Mouse (Mus musculus): Measurements from ENCODE around the gene Tprgl. TPM values are rescaled to one million over a fixed set of nuclear protein-coding genes. Genes with fewer than 3 reads are reported as not detected.

Gene Tprgl
- polyA plus RNA-seq, 1 experiment, result 105 TPM

DNA sequence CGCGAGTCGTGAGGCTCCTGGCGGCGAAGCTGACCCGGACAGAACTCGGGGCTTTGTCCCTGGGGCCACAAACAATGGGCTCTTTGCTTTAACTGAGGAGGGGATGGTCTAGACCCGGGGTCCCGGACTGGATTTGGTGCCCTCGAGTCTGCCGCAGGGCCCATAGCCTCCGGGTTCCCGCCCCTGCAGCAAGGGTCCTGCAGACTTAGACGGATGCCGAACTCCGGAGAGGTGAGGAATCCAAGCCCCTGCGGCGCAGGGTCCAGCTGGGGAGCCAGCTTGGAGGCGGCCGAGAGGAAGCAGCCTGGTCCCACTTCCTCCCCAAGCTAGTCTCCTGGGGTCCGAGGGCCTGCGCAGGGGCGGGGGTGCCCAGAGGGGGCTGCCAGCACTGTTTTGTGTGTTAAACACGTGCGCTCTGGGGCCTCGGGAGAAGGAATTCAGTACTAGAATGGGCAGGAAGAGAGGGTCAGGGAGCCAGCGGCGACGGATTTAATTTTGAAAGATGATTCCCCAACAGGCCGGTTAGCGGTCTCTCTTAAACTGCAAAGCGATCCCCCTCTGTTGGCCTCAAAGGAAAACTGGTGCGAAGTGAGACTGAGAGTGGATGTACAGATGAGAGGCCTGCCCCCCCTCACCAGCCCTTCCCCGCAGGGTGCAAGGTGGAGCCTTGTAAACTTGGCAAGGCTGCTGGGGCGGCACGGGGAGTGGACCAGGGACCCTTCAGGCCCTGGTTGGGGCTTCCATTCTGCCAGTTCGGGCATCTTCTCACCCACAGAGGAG is 10.9 kb upstream of the Tprgl start:
- Histone ChIP-seq H3K27ac (ENCODE audit: control insufficient read depth, insufficient read depth, low read depth, low read length, poor library complexity) (no peak overlapping the region; the same call in 1 of the 2 replicates), H3K4me3 (replicated peaks; ENCODE audit: control insufficient read depth, low read depth, low read length) (no peak overlapping the region), H3K4me1 (ENCODE audit: control insufficient read depth, insufficient read depth, low read length) (no peaks in the 10 kb centered on the region)
- TF ChIP-seq POLR2A (IDR thresholded peaks at IDR 0.05; ENCODE audit: borderline replicate concordance, control insufficient read depth, low read depth, low read length) (no peak), CTCF (IDR thresholded peaks at IDR 0.05; ENCODE audit: control insufficient read depth, insufficient read depth, low read length) (no peak)
- 3% methylated on average over 37 of the region's 37 CpGs for WGBS

DNA sequence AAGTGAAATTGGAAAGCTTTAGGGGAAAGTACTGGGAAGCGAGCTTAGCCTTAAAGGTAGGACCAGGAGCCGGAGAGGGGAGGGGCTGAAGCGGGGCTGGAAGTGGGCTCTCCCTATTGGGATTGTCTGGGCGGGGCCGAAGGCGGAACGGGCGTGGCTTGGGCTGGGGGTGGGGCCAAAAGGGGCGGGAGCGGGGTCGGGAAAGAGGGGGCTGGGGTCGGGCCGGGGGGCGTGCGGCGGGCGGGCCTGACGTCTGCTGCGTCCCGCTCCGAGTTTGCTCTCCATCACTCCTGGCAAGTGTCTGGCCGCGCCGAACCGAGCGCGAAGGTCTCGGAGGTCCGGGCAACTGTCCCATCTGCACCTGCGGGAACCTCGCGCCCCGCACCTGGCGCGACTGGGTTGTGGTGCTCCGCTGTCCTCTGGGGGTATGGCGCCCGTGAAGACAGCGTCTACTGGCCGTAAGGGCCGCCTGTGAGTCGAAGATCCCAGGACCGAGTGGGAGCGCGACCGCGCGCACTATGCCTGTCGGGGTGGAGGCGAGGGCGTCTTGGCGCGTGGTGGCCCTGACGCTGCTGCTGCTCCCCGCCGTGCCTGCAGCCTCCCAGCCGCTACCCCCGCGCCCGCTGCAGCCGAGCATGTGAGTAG is 10.2 kb upstream of the Tprgl start, which contains the start of gene Megf6:
TSS of gene Megf6 (plus strand) at position 225 of the 645 bp plus-strand sequence.
- no peak within 1 kb of the TSS; the same call in 1 of the 2 replicates for H3K27ac ChIP-seq (ENCODE audit: control insufficient read depth, insufficient read depth, low read depth, low read length, poor library complexity)
- no peaks in the 10 kb centered on the region for H3K4me1 ChIP-seq (ENCODE audit: control insufficient read depth, insufficient read depth, low read length)
- H3K4me3 ChIP-seq (replicated peaks; ENCODE audit: control insufficient read depth, low read depth, low read length), result no peak within 1 kb of the TSS
- no peak for TF ChIP-seq POLR2A (IDR thresholded peaks at IDR 0.05; ENCODE audit: borderline replicate concordance, control insufficient read depth, low read depth, low read length)
- TF ChIP-seq CTCF (IDR thresholded peaks at IDR 0.05; ENCODE audit: control insufficient read depth, insufficient read depth, low read length), result no peak
- 2% methylated on average over 61 of the region's 61 CpGs for WGBS

DNA sequence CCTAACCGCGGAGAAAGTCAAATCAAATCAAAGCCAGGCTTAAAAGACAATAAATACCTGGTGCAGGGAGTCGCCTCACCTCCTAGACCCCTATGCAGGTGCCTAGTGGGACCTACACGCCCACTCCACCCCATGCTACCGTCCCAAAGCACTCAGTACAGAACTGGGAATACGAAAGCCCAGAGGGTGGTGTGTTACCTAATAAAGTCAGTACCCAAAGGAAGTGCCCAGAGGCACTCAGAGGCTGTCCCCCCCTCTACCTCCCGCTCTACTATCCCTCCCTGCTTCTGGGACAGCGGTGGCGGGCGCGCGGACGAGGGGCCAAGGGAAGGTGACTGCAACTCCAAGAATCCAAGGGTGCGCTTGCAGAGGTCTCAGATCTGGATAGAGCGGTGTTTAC is 9.6 kb upstream of the Tprgl start:
- 3% methylated on average over 15 of the region's 15 CpGs for WGBS
- TF ChIP-seq POLR2A (IDR thresholded peaks at IDR 0.05; ENCODE audit: borderline replicate concordance, control insufficient read depth, low read depth, low read length) (no peak), CTCF (IDR thresholded peaks at IDR 0.05; ENCODE audit: control insufficient read depth, insufficient read depth, low read length) (no peak)
- H3K27ac ChIP-seq (ENCODE audit: control insufficient read depth, insufficient read depth, low read depth, low read length, poor library complexity), result no peak overlapping the region
- no peaks in the 10 kb centered on the region for H3K4me1 ChIP-seq (ENCODE audit: control insufficient read depth, insufficient read depth, low read length)
- no peak overlapping the region for H3K4me3 ChIP-seq (replicated peaks; ENCODE audit: control insufficient read depth, low read depth, low read length)

DNA sequence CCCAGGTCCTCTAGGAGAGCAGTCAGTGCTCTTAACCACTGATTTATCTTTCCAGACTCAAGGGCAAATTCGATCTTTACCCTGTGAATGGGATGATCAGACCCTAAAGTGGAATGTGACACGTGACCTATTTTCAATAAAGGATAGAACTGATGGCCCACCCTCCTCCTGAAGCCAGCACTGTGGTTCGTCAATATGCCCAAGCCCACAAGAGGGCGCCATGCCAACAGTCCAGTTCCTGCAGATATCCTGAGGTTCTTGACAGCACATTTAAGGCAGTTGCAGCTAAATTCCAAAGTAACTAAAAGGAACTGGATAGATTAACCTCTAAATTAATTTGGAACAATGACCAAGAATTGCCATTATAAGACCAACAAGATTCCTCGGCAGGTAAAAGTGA is 6.6 kb upstream of the Tprgl start:
- TF ChIP-seq POLR2A (IDR thresholded peaks at IDR 0.05; ENCODE audit: borderline replicate concordance, control insufficient read depth, low read depth, low read length) (no peak), CTCF (IDR thresholded peaks at IDR 0.05; ENCODE audit: control insufficient read depth, insufficient read depth, low read length) (peak; percentile 77)
- no peak overlapping the region for H3K27ac ChIP-seq (ENCODE audit: control insufficient read depth, insufficient read depth, low read depth, low read length, poor library complexity)
- no peaks in the 10 kb centered on the region; the same call in 1 of the 2 replicates for H3K4me1 ChIP-seq (ENCODE audit: control insufficient read depth, insufficient read depth, low read length)
- WGBS, result 21% methylated on average over 5 of the region's 5 CpGs
- H3K4me3 ChIP-seq (replicated peaks; ENCODE audit: control insufficient read depth, low read depth, low read length), result no peak overlapping the region

DNA sequence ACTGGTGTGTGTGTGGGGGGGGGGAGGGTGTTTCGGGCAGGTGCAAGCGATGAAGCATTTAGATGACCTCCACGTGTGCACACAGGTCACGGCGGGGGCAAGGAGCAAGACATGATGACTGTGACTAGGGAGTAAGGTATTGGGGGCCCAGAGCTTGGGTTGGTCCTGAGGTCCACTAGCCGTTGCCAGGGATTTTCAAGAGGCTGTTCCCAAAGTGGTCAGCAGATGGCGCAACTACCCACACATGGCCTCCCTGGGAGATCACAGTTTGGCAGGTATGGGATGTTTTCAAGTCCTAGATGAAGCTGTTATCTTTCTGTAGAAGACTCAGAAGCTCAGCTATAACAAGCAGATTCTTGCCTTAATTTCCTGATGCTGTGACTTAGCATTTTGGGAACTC is 2.8 kb upstream of the Tprgl start:
- no peak for TF ChIP-seq POLR2A (IDR thresholded peaks at IDR 0.05; ENCODE audit: borderline replicate concordance, control insufficient read depth, low read depth, low read length)
- peak; percentile 88 for TF ChIP-seq CTCF (IDR thresholded peaks at IDR 0.05; ENCODE audit: control insufficient read depth, insufficient read depth, low read length)
- H3K4me3 ChIP-seq (replicated peaks; ENCODE audit: control insufficient read depth, low read depth, low read length), result no peak overlapping the region
- H3K27ac ChIP-seq (ENCODE audit: control insufficient read depth, insufficient read depth, low read depth, low read length, poor library complexity), result no peak overlapping the region
- WGBS, result 17% methylated on average over 7 of the region's 7 CpGs
- no peaks in the 10 kb centered on the region; the same call in 1 of the 2 replicates for H3K4me1 ChIP-seq (ENCODE audit: control insufficient read depth, insufficient read depth, low read length)

DNA sequence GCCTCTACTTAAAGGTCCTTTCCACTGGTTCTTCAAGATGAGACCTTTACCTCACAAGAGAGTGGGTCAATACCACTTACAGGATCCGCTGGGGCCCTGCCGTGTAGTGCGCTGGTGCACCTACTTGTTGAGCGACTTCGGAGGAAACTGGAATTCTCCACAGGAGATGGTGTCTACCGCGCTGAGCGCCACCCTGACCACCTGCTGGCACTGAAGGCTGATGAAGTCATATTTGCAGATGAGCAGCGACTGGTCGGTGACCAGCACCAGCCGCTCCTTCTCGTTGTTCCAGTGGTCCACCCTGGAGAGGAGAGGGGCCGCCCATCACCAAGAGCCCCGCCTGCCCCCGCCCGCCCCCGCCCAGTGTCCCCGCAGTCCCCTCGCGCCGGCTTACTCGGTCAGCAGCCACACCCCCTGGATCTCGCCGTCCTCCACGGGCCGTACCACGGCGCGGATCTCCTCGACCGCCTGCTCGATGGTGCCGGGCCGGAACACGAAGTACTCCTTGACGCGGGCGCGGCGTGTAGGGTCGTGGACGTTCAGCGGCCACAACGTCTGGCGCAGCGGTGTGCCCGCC is 417 bp downstream of the Tprgl start:
- WGBS, result under 1% methylated on average over 46 of the region's 47 CpGs
- no peak for TF ChIP-seq CTCF (IDR thresholded peaks at IDR 0.05; ENCODE audit: control insufficient read depth, insufficient read depth, low read length)
- no peak for TF ChIP-seq POLR2A (IDR thresholded peaks at IDR 0.05; ENCODE audit: borderline replicate concordance, control insufficient read depth, low read depth, low read length)
- Histone ChIP-seq H3K4me1 (ENCODE audit: control insufficient read depth, insufficient read depth, low read length) (no peaks in the 10 kb centered on the region; the same call in 1 of the 2 replicates), H3K4me3 (replicated peaks; ENCODE audit: control insufficient read depth, low read depth, low read length) (peak overlapping the region; percentile 90), H3K27ac (ENCODE audit: control insufficient read depth, insufficient read depth, low read depth, low read length, poor library complexity) (peak overlapping the region; percentile 96)

DNA sequence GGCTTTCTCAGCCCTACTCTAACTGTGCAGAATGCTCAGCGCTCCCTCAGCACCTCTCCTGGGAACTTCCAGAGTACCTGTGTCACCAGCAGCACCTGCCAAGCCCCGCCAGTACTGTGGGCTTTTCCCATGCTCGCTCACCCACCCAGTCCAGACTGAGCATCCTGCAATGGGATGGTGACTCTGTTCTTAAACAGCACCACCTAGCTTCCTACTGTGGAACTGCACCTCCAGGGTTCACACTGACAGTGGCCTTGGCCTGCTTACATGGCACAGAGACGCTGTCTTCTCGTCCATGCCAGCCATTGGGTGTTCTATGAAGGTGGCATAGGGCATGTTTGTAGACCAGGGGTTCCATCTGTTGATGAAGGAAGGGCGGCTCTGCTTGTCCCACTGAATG is 1.5 kb downstream of the Tprgl start:
- TF ChIP-seq POLR2A (IDR thresholded peaks at IDR 0.05; ENCODE audit: borderline replicate concordance, control insufficient read depth, low read depth, low read length) (no peak), CTCF (IDR thresholded peaks at IDR 0.05; ENCODE audit: control insufficient read depth, insufficient read depth, low read length) (peak; percentile 98)
- 12% methylated on average over 6 of the region's 6 CpGs for WGBS

More for the DNA sequence above, 1.5 kb downstream of the Tprgl start:
- Histone ChIP-seq H3K27ac (ENCODE audit: control insufficient read depth, insufficient read depth, low read depth, low read length, poor library complexity) (peak overlapping the region; percentile 28; the same call in 1 of the 2 replicates), H3K4me3 (replicated peaks; ENCODE audit: control insufficient read depth, low read depth, low read length) (peak overlapping the region; percentile 32), H3K4me1 (ENCODE audit: control insufficient read depth, insufficient read depth, low read length) (no peaks in the 10 kb centered on the region; the same call in 1 of the 2 replicates)
